Mouse (Mus musculus): ENCODE measurements around the gene Dennd1a. TPM values are rescaled to one million over a fixed set of nuclear protein-coding genes. Genes with fewer than 3 reads are reported as not detected.

Dennd1a gene
- total RNA-seq, 2 experiments from 2014 or later = 73.9 to 74.1 TPM

- no peak for DNase-seq (ENCODE audit: low spot score in 2 of 2)
Measured at GRCm38 (mm10) chr2:37782002-37782401, 505.2 kb downstream of the Dennd1a start.

GRCm38 (mm10) chr2:37781421-37781820, 505.8 kb downstream of the Dennd1a start:
- no peak for DNase-seq (ENCODE audit: low spot score in 2 of 2)

GRCm38 (mm10) chr2:37780270-37780929, 506.8 kb downstream of the Dennd1a start:
- DNase-seq (ENCODE audit: low spot score in 2 of 2) = no peak

- DNase-seq (ENCODE audit: low spot score in 2 of 2) = no peak
Measured at GRCm38 (mm10) chr2:37777958-37778720, 509.1 kb downstream of the Dennd1a start.

- no peak for DNase-seq (ENCODE audit: low spot score in 2 of 2)
Measured at GRCm38 (mm10) chr2:37776611-37777411, 510.4 kb downstream of the Dennd1a start.

GRCm38 (mm10) chr2:37776016-37776415, 511.2 kb downstream of the Dennd1a start, which contains the start of gene Crb2:
Crb2 (plus strand) TSS chr2:37776249.
- no peak for DNase-seq (ENCODE audit: low spot score in 2 of 2)

- peak in 1 of 2 experiments; percentile 54 for DNase-seq (ENCODE audit: low spot score in 2 of 2)
Measured at GRCm38 (mm10) chr2:37774571-37774970, 512.6 kb downstream of the Dennd1a start.

- DNase-seq (ENCODE audit: low spot score in 2 of 2) = peak; percentile 93 to 96
Measured at GRCm38 (mm10) chr2:37771618-37772285, 515.4 kb downstream of the Dennd1a start.

GRCm38 (mm10) chr2:37769793-37770192, 517.4 kb downstream of the Dennd1a start:
- no peak for DNase-seq (ENCODE audit: low spot score in 2 of 2)

GRCm38 (mm10) chr2:37768903-37769302, 518.3 kb downstream of the Dennd1a start:
- DNase-seq (ENCODE audit: low spot score in 2 of 2) = peak; percentile 69 to 91

- DNase-seq (ENCODE audit: low spot score in 2 of 2) = no peak
Measured at GRCm38 (mm10) chr2:37767739-37768138, 519.5 kb downstream of the Dennd1a start.

GRCm38 (mm10) chr2:37767080-37767547, 520.1 kb downstream of the Dennd1a start:
- peak in 1 of 2 experiments; percentile 49 for DNase-seq (ENCODE audit: low spot score in 2 of 2)

- no peak for DNase-seq (ENCODE audit: low spot score in 2 of 2)
Measured at GRCm38 (mm10) chr2:37766027-37766761, 521.0 kb downstream of the Dennd1a start.

- DNase-seq (ENCODE audit: low spot score in 2 of 2) = no peak
Measured at GRCm38 (mm10) chr2:37765082-37765483, 522.1 kb downstream of the Dennd1a start.

GRCm38 (mm10) chr2:37764514-37764913, 522.7 kb downstream of the Dennd1a start:
- no peak for DNase-seq (ENCODE audit: low spot score in 2 of 2)

- no peak for DNase-seq (ENCODE audit: low spot score in 2 of 2)
Measured at GRCm38 (mm10) chr2:37763638-37764037, 523.6 kb downstream of the Dennd1a start.

- DNase-seq (ENCODE audit: low spot score in 2 of 2) = no peak
Measured at GRCm38 (mm10) chr2:37760633-37761032, 526.6 kb downstream of the Dennd1a start.

- DNase-seq (ENCODE audit: low spot score in 2 of 2) = no peak
Measured at GRCm38 (mm10) chr2:37758343-37759015, 528.7 kb downstream of the Dennd1a start.

GRCm38 (mm10) chr2:37757784-37758183, 529.4 kb downstream of the Dennd1a start:
- no peak for DNase-seq (ENCODE audit: low spot score in 2 of 2)

GRCm38 (mm10) chr2:37757016-37757415, 530.2 kb downstream of the Dennd1a start:
- no peak for DNase-seq (ENCODE audit: low spot score in 2 of 2)

Data from layer of hippocampus, postnatal 14 days (tissue).